Mouse (Mus musculus): ENCODE measurements around the gene Gdpd1. TPM values are rescaled to one million over a fixed set of nuclear protein-coding genes. Genes with fewer than 3 reads are reported as not detected.

Gene Gdpd1
- polyA plus RNA-seq, 1 experiment from 2014 or later: 117 TPM

- Histone ChIP-seq H3K27ac (no peak overlapping the region), H3K36me3 (replicated peaks) (no peaks in the 10 kb centered on the region), H3K4me3 (replicated peaks) (no peak overlapping the region), H3K4me2 (no peak overlapping the region), H3K9me3 (no peaks in the 10 kb centered on the region), H3K27me3 (no peaks in the 10 kb centered on the region), H3K9ac (no peak overlapping the region), H3K4me1 (no peaks in the 10 kb centered on the region; the same call in 1 of the 2 replicates)
- no peak for ATAC-seq (ENCODE audit: low FRiP score)
Observed at GRCm38 (mm10) chr11:87021551-87021950, 52.3 kb downstream of the Gdpd1 start.

GRCm38 (mm10) chr11:87020449-87020848, 53.4 kb downstream of the Gdpd1 start:
- H3K9me3 ChIP-seq: no peaks in the 10 kb centered on the region
- H3K4me1 ChIP-seq: no peaks in the 10 kb centered on the region; the same call in 1 of the 2 replicates
- H3K4me3 ChIP-seq (replicated peaks): no peak overlapping the region
- no peak overlapping the region for H3K27ac ChIP-seq
- 82% methylated on average over 5 of the region's 5 CpGs for WGBS
- ATAC-seq (ENCODE audit: low FRiP score): no peak
- no peak overlapping the region for H3K9ac ChIP-seq
- no peaks in the 10 kb centered on the region for H3K27me3 ChIP-seq
- H3K36me3 ChIP-seq (replicated peaks): no peaks in the 10 kb centered on the region
- H3K4me2 ChIP-seq: no peak overlapping the region

GRCm38 (mm10) chr11:87019431-87019830, 54.4 kb downstream of the Gdpd1 start:
- H3K9me3 ChIP-seq: no peaks in the 10 kb centered on the region
- no peaks in the 10 kb centered on the region for H3K36me3 ChIP-seq (replicated peaks)
- no peak overlapping the region for H3K4me2 ChIP-seq
- no peak overlapping the region for H3K9ac ChIP-seq
- no peak overlapping the region for H3K4me3 ChIP-seq (replicated peaks)
- H3K4me1 ChIP-seq: no peaks in the 10 kb centered on the region; the same call in 1 of the 2 replicates
- H3K27me3 ChIP-seq: no peaks in the 10 kb centered on the region
- 89% methylated on average over 8 of the region's 8 CpGs for WGBS
- ATAC-seq (ENCODE audit: low FRiP score): no peak
- H3K27ac ChIP-seq: no peak overlapping the region

GRCm38 (mm10) chr11:87018081-87018480, 55.8 kb downstream of the Gdpd1 start:
- H3K4me2 ChIP-seq: no peak overlapping the region
- WGBS: 78% methylated on average over 4 of the region's 4 CpGs
- no peak overlapping the region for H3K4me3 ChIP-seq (replicated peaks)

GRCm38 (mm10) chr11:87015691-87016090, 58.2 kb downstream of the Gdpd1 start:
- H3K4me3 ChIP-seq (replicated peaks): no peak overlapping the region
- ATAC-seq (ENCODE audit: low FRiP score): no peak
- H3K27me3 ChIP-seq: no peaks in the 10 kb centered on the region
- no peak overlapping the region for H3K9ac ChIP-seq
- H3K4me2 ChIP-seq: no peak overlapping the region
- H3K27ac ChIP-seq: no peak overlapping the region
- 70% methylated on average over 3 of the region's 3 CpGs for whole genome bisulfite sequencing
- H3K9me3 ChIP-seq: no peaks in the 10 kb centered on the region
- H3K36me3 ChIP-seq (replicated peaks): no peaks in the 10 kb centered on the region
- H3K4me1 ChIP-seq: no peaks in the 10 kb centered on the region; the same call in 1 of the 2 replicates

More at GRCm38 (mm10) chr11:87018081-87018480, 55.8 kb downstream of the Gdpd1 start:
- no peaks in the 10 kb centered on the region for H3K9me3 ChIP-seq
- no peak for ATAC-seq (ENCODE audit: low FRiP score)
- no peaks in the 10 kb centered on the region for H3K36me3 ChIP-seq (replicated peaks)
- H3K4me1 ChIP-seq: no peaks in the 10 kb centered on the region; the same call in 1 of the 2 replicates
- H3K27ac ChIP-seq: no peak overlapping the region
- H3K27me3 ChIP-seq: no peaks in the 10 kb centered on the region
- H3K9ac ChIP-seq: no peak overlapping the region

- H3K36me3 ChIP-seq (replicated peaks): no peaks in the 10 kb centered on the region
- no peak overlapping the region for H3K4me2 ChIP-seq
- 23% methylated on average over 9 of the region's 9 CpGs for WGBS
- H3K9me3 ChIP-seq: no peaks in the 10 kb centered on the region
- H3K4me1 ChIP-seq: peaks cover 12% of the 10 kb centered on the region
- ATAC-seq (ENCODE audit: low FRiP score): peak; percentile 57; the same call in 1 of the 2 replicates
- H3K27ac ChIP-seq: no peak overlapping the region
- H3K27me3 ChIP-seq: no peaks in the 10 kb centered on the region
- no peak overlapping the region for H3K9ac ChIP-seq
- no peak overlapping the region for H3K4me3 ChIP-seq (replicated peaks)
Observed at GRCm38 (mm10) chr11:87010476-87010875, 63.4 kb downstream of the Gdpd1 start.

GRCm38 (mm10) chr11:87007371-87007770, 66.5 kb downstream of the Gdpd1 start:
- peak; percentile 64; the same call in 1 of the 2 replicates for ATAC-seq (ENCODE audit: low FRiP score)

GRCm38 (mm10) chr11:87004960-87005755, 68.7 kb downstream of the Gdpd1 start:
- 66% methylated on average over 12 of the region's 12 CpGs for WGBS
- no peak for ATAC-seq (ENCODE audit: low FRiP score)
- Histone ChIP-seq H3K9me3 (no peaks in the 10 kb centered on the region), H3K9ac (no peak overlapping the region), H3K4me2 (no peak overlapping the region), H3K4me1 (peaks cover 16% of the 10 kb centered on the region), H3K4me3 (replicated peaks) (no peak overlapping the region), H3K27ac (no peak overlapping the region), H3K36me3 (replicated peaks) (no peaks in the 10 kb centered on the region), H3K27me3 (no peaks in the 10 kb centered on the region)

More at GRCm38 (mm10) chr11:87007371-87007770, 66.5 kb downstream of the Gdpd1 start:
- Histone ChIP-seq H3K27ac (peak overlapping the region; percentile 56; the same call in 1 of the 2 replicates), H3K4me3 (replicated peaks) (no peak overlapping the region), H3K27me3 (no peaks in the 10 kb centered on the region), H3K4me1 (peaks cover 16% of the 10 kb centered on the region), H3K4me2 (no peak overlapping the region), H3K9ac (no peak overlapping the region), H3K36me3 (replicated peaks) (no peaks in the 10 kb centered on the region), H3K9me3 (no peaks in the 10 kb centered on the region)
- 11% methylated on average over 8 of the region's 8 CpGs for WGBS

GRCm38 (mm10) chr11:87002078-87002829, 71.6 kb downstream of the Gdpd1 start:
- no peak overlapping the region for H3K4me2 ChIP-seq
- no peak for ATAC-seq (ENCODE audit: low FRiP score)
- WGBS: 87% methylated on average over 10 of the region's 10 CpGs

GRCm38 (mm10) chr11:87001217-87001616, 72.6 kb downstream of the Gdpd1 start:
- H3K27me3 ChIP-seq: no peaks in the 10 kb centered on the region
- no peak overlapping the region for H3K27ac ChIP-seq
- no peak for ATAC-seq (ENCODE audit: low FRiP score)
- peaks cover 5% of the 10 kb centered on the region; the same call in 1 of the 2 replicates for H3K4me1 ChIP-seq
- H3K36me3 ChIP-seq (replicated peaks): no peaks in the 10 kb centered on the region
- WGBS: 89% methylated on average over 8 of the region's 8 CpGs
- H3K4me3 ChIP-seq (replicated peaks): no peak overlapping the region
- no peak overlapping the region for H3K4me2 ChIP-seq
- H3K9ac ChIP-seq: no peak overlapping the region
- H3K9me3 ChIP-seq: no peaks in the 10 kb centered on the region

More at GRCm38 (mm10) chr11:87002078-87002829, 71.6 kb downstream of the Gdpd1 start:
- no peak overlapping the region for H3K4me3 ChIP-seq (replicated peaks)
- no peaks in the 10 kb centered on the region for H3K9me3 ChIP-seq
- no peaks in the 10 kb centered on the region for H3K36me3 ChIP-seq (replicated peaks)
- H3K4me1 ChIP-seq: peaks cover 10% of the 10 kb centered on the region; the same call in 1 of the 2 replicates
- H3K27ac ChIP-seq: no peak overlapping the region
- no peaks in the 10 kb centered on the region for H3K27me3 ChIP-seq
- no peak overlapping the region for H3K9ac ChIP-seq

- WGBS: 30% methylated on average over 2 of the region's 2 CpGs
- no peak overlapping the region; the same call in 1 of the 2 replicates for H3K27ac ChIP-seq
- ATAC-seq (ENCODE audit: low FRiP score): no peak
Observed at GRCm38 (mm10) chr11:86996266-86996665, 77.6 kb downstream of the Gdpd1 start.

GRCm38 (mm10) chr11:86995625-86996221, 78.1 kb downstream of the Gdpd1 start:
- WGBS: 26% methylated on average over 6 of the region's 6 CpGs
- Histone ChIP-seq H3K4me3 (replicated peaks) (no peak overlapping the region), H3K27me3 (0 out of 2 replicates have a peak, but pooled peaks cover 7% of the 10 kb centered on the region), H3K4me1 (peaks cover 33% of the 10 kb centered on the region), H3K9ac (no peak overlapping the region), H3K9me3 (no peaks in the 10 kb centered on the region), H3K4me2 (no peak overlapping the region), H3K27ac (peak overlapping the region; percentile 65; the same call in 1 of the 2 replicates), H3K36me3 (replicated peaks) (no peaks in the 10 kb centered on the region)
- no peak for ATAC-seq (ENCODE audit: low FRiP score)

More at GRCm38 (mm10) chr11:86996266-86996665, 77.6 kb downstream of the Gdpd1 start:
- no peaks in the 10 kb centered on the region for H3K36me3 ChIP-seq (replicated peaks)
- H3K9me3 ChIP-seq: no peaks in the 10 kb centered on the region
- peaks cover 30% of the 10 kb centered on the region for H3K4me1 ChIP-seq
- H3K27me3 ChIP-seq: 0 out of 2 replicates have a peak, but pooled peaks cover 6% of the 10 kb centered on the region
- no peak overlapping the region for H3K4me2 ChIP-seq
- H3K4me3 ChIP-seq (replicated peaks): no peak overlapping the region
- H3K9ac ChIP-seq: no peak overlapping the region
